Mouse (Mus musculus) kidney, embryonic 14.5 days (tissue): ENCODE measurements around the gene Acvr1b. TPM values are rescaled to one million over a fixed set of nuclear protein-coding genes. Genes with fewer than 3 reads are reported as not detected.

Experiments used
- ATAC-seq: fragments of 200-750 bp; cut with Nextera tagmentation; 2 replicates; pipeline ENCODE4 v1.8.0; 2017; ENCODE audit warnings: moderate number of reproducible peaks, mild to moderate bottlenecking, moderate TSS enrichment, moderate library complexity; ENCODE audit not compliant: low FRiP score, low TSS enrichment
- H3K27ac ChIP-seq: fragments of 300-500 bp; sonication (generic); 2 replicates; pipeline ENCODE4 v1.5.1; 2014; ENCODE audit warnings: low read depth, mild to moderate bottlenecking, low read length, moderate library complexity, mixed read lengths
- H3K27me3 ChIP-seq: fragments of 300-500 bp; sonication (generic); 2 replicates; pipeline ENCODE4 v1.6.1; 2014; ENCODE audit warnings: mild to moderate bottlenecking, low read length; ENCODE audit not compliant: control insufficient read depth, insufficient read depth
- H3K36me3 ChIP-seq: fragments of 300-500 bp; sonication (generic); 2 replicates; pipeline ENCODE4 v1.6.1; 2014; ENCODE audit warnings: low read length, mixed read lengths; ENCODE audit not compliant: control insufficient read depth, insufficient read depth
- H3K4me1 ChIP-seq: fragments of 300-500 bp; sonication (generic); 2 replicates; pipeline ENCODE4 v1.6.1; 2014; ENCODE audit warnings: low read length, mixed read lengths; ENCODE audit not compliant: control insufficient read depth, insufficient read depth
- H3K4me2 ChIP-seq: fragments of 300-500 bp; sonication (generic); replicated peaks from 2 replicates; pipeline ENCODE4 v1.6.1; 2014; ENCODE audit warnings: low read depth, mild to moderate bottlenecking, low read length
- H3K4me3 ChIP-seq: fragments of 300-500 bp; sonication (generic); 2 replicates; pipeline ENCODE4 v1.5.1; 2014; ENCODE audit warnings: mild to moderate bottlenecking, low read length
- H3K9ac ChIP-seq: fragments of 300-500 bp; sonication (generic); 2 replicates; pipeline ENCODE4 v1.6.1; 2014; ENCODE audit warnings: low read depth, mild to moderate bottlenecking, low read length, moderate library complexity
- H3K9me3 ChIP-seq: fragments of 300-500 bp; sonication (generic); 2 replicates; pipeline ENCODE4 v1.6.1; 2016; ENCODE audit warnings: low read length; ENCODE audit not compliant: control insufficient read depth
- WGBS: fragments of 180-500 bp; shearing (Covaris S2); extraction: QIAGEN DNeasy Blood & Tissue Kit; methylation state at CpG from one replicate; pipeline ENCODE4 v1.1.7; 2014; 5-methylcytosine and 5-hydroxymethylcytosine counted together
- polyA plus RNA-seq: library from polyadenylated mRNA; unstranded; fragments of >200 nt; fragmentation: Nextera tagmentation; extraction: Ambion mirVana; gene quantifications from 2 replicates; pipeline ENCODE4 v1.2.1, GENCODE M21; 2014

Acvr1b gene
- polyA plus RNA-seq, 1 experiment from 2014 or later = 7.2 TPM

DNA sequence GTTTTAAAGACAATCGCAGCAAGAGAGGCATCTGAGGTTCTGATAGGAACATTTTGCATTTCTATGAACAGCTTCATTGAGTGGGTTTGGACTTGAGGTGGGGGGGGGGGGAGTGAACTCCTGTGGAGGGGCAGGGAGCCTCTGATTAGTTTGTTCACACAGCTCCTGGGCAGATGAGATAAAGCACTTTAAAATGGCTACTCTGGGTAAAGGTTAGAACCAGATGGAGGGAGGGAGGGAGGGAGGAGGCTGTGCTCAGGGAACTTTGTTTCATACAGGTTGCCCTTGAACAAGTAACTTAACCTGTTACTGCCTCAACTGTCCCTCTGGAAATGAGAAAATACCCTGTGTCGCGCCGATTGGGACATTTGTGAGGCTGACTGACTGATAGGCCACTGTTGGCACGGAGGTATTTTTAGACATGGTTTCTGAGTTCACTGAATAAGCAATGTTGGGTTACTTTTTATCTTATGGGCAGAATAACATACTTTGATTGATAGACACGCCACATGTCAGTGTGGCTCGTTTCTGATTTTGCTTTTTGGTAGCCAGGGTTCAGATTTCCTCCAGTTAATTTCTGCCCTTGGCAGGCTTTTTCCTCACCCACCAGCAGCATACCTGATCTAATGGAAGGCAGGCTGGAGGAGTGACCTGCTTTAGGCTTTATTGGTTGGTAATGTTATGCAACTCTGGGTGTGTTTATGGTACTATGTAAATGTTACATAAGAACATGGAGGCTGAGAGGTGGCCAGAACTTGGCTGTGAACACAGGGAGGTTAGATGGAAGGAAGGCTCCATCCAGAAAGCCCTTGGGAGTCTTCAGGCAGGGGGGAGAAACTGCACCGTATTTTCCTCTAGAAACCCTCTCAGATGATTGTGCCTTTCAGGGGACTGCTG is 3.2 kb downstream of the Acvr1b start:
- H3K9me3 ChIP-seq = no peaks in the 10 kb centered on the region
- H3K4me3 ChIP-seq = no peak overlapping the region
- no peak overlapping the region for H3K4me2 ChIP-seq
- H3K36me3 ChIP-seq = no peaks in the 10 kb centered on the region
- peaks cover 43% of the 10 kb centered on the region for H3K4me1 ChIP-seq
- no peak for ATAC-seq
- WGBS = 68% methylated on average over 8 of the region's 8 CpGs
- H3K27me3 ChIP-seq = no peaks in the 10 kb centered on the region
- no peak overlapping the region for H3K9ac ChIP-seq
- H3K27ac ChIP-seq = no peak overlapping the region

DNA sequence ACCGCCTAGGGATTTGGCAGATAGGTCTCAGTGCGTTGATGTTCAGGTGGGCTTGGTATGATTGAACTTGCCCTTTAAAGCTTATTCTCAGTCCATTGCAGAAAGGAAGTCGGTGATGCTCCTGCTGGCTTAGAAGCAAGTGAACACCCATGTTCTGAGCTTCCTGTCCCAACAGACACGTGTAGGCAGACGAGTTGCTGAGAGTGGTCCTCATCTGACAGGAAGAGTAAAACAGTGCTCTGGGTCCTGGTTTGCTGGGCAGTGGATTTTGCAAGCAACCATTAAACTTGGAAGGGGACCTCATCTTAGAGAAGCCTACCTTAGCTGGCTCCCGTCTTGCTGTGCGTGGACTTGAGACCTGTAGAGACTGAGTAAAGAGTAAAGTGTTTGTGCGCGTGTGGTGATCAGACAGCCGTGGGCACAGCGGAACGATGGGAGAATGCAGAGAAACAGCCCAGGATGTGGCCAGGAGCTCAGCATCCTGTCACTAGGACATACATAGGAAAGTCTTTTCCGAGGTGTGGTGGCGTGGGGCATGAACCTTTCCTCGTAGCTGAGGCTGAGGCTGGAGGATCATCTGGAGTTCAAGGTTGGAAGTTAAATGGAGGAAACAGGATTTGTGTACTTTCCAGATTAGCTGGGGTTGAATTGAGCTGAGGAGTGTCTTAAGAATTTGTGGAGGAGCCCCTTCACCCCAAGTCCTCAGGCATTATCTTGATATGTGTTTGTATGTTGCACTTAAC is 6.7 kb downstream of the Acvr1b start:
- no peak overlapping the region for H3K4me2 ChIP-seq
- H3K9me3 ChIP-seq = 0 out of 2 replicates have a peak, but pooled peaks cover 2% of the 10 kb centered on the region
- H3K27me3 ChIP-seq = no peaks in the 10 kb centered on the region
- no peak overlapping the region for H3K4me3 ChIP-seq
- H3K27ac ChIP-seq = no peak overlapping the region
- H3K36me3 ChIP-seq = no peaks in the 10 kb centered on the region
- H3K9ac ChIP-seq = no peak overlapping the region
- whole genome bisulfite sequencing = 65% methylated on average over 15 of the region's 15 CpGs
- peaks cover 48% of the 10 kb centered on the region for H3K4me1 ChIP-seq
- ATAC-seq = no peak

DNA sequence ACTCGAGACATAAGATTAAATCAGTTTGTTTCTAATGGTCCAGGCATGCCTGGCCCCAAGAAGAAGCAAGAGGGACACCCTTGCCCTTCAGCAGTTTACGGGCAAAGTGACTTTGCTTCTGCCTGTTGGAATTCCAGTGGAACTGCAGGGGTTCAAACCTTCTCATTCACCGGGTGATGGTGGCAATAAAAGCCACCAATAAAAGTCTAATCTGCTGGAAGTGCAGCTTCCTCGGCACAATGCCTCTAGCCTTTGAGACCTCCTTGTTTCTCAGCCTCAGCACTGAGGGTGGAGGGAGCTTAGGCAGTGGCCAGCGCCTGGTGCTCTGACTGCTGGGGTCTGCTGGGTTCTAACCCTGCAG is 7.2 kb downstream of the Acvr1b start:
- H3K4me1 ChIP-seq = peaks cover 46% of the 10 kb centered on the region
- H3K9ac ChIP-seq = peak overlapping the region; percentile 12; the same call in 1 of the 2 replicates
- H3K27ac ChIP-seq = no peak overlapping the region
- H3K36me3 ChIP-seq = peaks cover 1% of the 10 kb centered on the region; the same call in 1 of the 2 replicates
- H3K27me3 ChIP-seq = no peaks in the 10 kb centered on the region
- 0 out of 2 replicates have a peak, but pooled peaks cover 3% of the 10 kb centered on the region for H3K9me3 ChIP-seq
- 26% methylated on average over 5 of the region's 5 CpGs for WGBS
- no peak overlapping the region for H3K4me3 ChIP-seq
- ATAC-seq = 0 out of 2 replicates have a peak, but pooled peaks have one; percentile 36
- H3K4me2 ChIP-seq = no peak overlapping the region

GRCm38 (mm10) chr15:101181500-101181899 is 7.6 kb downstream of the Acvr1b start:
- Histone ChIP-seq H3K4me1 (peaks cover 42% of the 10 kb centered on the region), H3K36me3 (peaks cover 5% of the 10 kb centered on the region; the same call in 1 of the 2 replicates), H3K9ac (peak overlapping the region; percentile 12; the same call in 1 of the 2 replicates), H3K4me3 (no peak overlapping the region), H3K27me3 (no peaks in the 10 kb centered on the region), H3K4me2 (no peak overlapping the region), H3K27ac (no peak overlapping the region), H3K9me3 (0 out of 2 replicates have a peak, but pooled peaks cover 3% of the 10 kb centered on the region)
- no peak for ATAC-seq
- WGBS = 22% methylated on average over 4 of the region's 4 CpGs

GRCm38 (mm10) chr15:101182676-101183075 is 8.8 kb downstream of the Acvr1b start:
- no peak overlapping the region for H3K4me3 ChIP-seq
- ATAC-seq = no peak
- no peaks in the 10 kb centered on the region for H3K27me3 ChIP-seq
- H3K4me2 ChIP-seq = no peak overlapping the region
- no peak overlapping the region for H3K27ac ChIP-seq
- H3K9ac ChIP-seq = no peak overlapping the region
- peaks cover 33% of the 10 kb centered on the region for H3K4me1 ChIP-seq
- peaks cover 5% of the 10 kb centered on the region; the same call in 1 of the 2 replicates for H3K36me3 ChIP-seq
- WGBS = 34% methylated on average over 5 of the region's 5 CpGs
- H3K9me3 ChIP-seq = 0 out of 2 replicates have a peak, but pooled peaks cover 3% of the 10 kb centered on the region

DNA sequence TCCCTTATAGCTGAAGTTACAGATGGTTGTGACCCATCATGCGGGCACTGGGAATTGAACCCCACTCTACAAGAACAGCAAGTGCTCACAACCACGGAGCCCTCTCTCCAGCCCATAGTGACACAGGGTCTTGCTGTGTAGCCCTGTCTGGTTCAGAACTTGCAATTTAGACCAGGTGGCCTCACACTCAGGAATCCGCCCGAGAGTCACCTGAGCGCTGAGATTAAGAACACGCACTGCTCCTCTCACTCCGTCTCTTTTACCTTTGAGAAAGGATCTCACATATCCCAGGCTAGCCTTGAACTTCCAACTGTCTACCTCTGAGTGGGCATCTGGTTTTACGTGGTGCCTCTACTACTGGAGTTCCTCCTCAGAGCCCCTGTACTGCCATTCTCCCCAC is 10.4 kb downstream of the Acvr1b start:
- no peak overlapping the region for H3K4me3 ChIP-seq
- H3K27ac ChIP-seq = no peak overlapping the region
- peaks cover 5% of the 10 kb centered on the region; the same call in 1 of the 2 replicates for H3K36me3 ChIP-seq
- no peaks in the 10 kb centered on the region for H3K27me3 ChIP-seq
- no peak overlapping the region for H3K4me2 ChIP-seq
- H3K4me1 ChIP-seq = peaks cover 33% of the 10 kb centered on the region
- H3K9ac ChIP-seq = no peak overlapping the region
- 98% methylated on average over 8 of the region's 8 CpGs for WGBS
- no peak for ATAC-seq
- 0 out of 2 replicates have a peak, but pooled peaks cover 3% of the 10 kb centered on the region for H3K9me3 ChIP-seq

- 98% methylated on average over 3 of the region's 3 CpGs for WGBS
- 0 out of 2 replicates have a peak, but pooled peaks cover 3% of the 10 kb centered on the region for H3K9me3 ChIP-seq
- H3K4me3 ChIP-seq = no peak overlapping the region
- no peak overlapping the region for H3K27ac ChIP-seq
- H3K9ac ChIP-seq = no peak overlapping the region
- H3K4me2 ChIP-seq = no peak overlapping the region
- H3K36me3 ChIP-seq = peaks cover 5% of the 10 kb centered on the region; the same call in 1 of the 2 replicates
- H3K27me3 ChIP-seq = no peaks in the 10 kb centered on the region
- no peak for ATAC-seq
- H3K4me1 ChIP-seq = peaks cover 27% of the 10 kb centered on the region
Observed at GRCm38 (mm10) chr15:101185549-101185948, 11.7 kb downstream of the Acvr1b start.

DNA sequence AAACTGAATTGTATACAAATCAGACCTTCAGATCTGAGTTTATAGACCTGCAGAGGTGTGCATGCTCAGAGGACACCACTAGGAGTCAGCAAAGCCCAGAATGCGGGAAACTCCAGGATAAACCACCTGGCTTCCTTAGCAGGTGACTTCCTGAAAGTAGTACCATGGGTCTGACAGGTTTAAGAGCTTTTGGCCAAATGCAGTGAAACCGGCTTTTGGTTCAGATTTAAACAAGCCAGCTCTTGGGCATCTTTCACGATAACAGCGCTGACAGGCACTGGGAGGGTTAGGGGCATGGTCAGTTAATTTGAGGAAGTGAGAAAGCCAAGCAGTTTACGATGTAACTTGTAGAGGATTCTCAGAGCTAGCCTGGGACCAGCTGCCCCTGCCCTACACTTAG is 14.0 kb downstream of the Acvr1b start:
- 49% methylated on average over 5 of the region's 5 CpGs for WGBS
- Histone ChIP-seq H3K4me1 (peaks cover 29% of the 10 kb centered on the region), H3K9me3 (0 out of 2 replicates have a peak, but pooled peaks cover 3% of the 10 kb centered on the region), H3K4me3 (no peak overlapping the region), H3K36me3 (peaks cover 5% of the 10 kb centered on the region; the same call in 1 of the 2 replicates), H3K9ac (no peak overlapping the region), H3K27ac (no peak overlapping the region), H3K4me2 (no peak overlapping the region), H3K27me3 (no peaks in the 10 kb centered on the region)
- ATAC-seq = no peak
